Mouse (Mus musculus) thymus, postnatal 25 days (tissue): Measurements from ENCODE around the gene Gatb.
"Not testable (repeated sequence)": the region's sequence is repeated elsewhere in the genome, so short reads cannot be mapped to it uniquely, and the experiment has no call there.

Experiments
- DNase-seq: peaks from one replicate; pipeline ENCODE4 v3.0.0; 2022

Gene Gatb

GRCm38 (mm10) chr3:85573864-85574830 is at the start of gene Gatb:
Gatb (plus strand) TSS chr3:85574119.
- peak; percentile 94 for DNase-seq

- DNase-seq, result no peak
Observed at GRCm38 (mm10) chr3:85530601-85531161, 43.2 kb upstream of the Gatb start.

DNA sequence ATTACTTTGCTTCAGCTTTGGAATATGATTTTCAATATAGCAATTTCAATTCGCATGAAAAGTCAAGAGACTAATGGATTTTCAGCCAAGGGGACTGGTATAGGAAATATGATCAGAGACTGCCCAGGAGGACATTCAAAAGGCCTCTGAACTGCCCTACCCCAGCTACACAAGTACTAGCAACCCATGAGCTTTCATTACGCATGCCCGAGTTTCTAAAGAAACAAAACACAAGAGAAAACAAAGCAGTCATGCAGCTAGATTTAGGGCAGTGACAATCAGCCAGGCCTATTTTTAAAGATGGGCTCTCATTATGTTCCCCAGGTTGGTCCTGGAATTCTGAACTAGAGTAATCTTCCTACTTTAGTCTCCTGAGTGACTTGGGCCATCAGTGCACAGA is 41.5 kb upstream of the Gatb start:
- DNase-seq, result no peak

DNA sequence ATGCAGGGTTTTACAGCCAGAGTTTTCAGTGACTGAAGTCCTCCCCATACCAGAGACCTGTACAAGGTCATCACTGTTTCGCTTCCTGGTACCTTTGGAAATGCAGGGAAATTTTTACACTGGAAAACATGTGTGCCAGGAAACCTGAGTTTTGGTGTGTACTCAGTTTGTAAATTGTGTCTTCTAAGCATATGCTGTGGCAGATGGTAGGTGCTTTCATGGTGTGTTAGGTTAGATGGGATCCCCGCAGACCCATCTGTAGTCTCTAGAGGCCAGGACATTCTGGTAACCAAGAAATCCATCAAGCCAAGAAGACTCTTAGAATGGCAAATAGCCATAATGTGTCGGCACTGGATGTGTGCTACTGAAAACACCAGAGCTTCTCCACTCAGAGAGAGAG is 38.9 kb upstream of the Gatb start:
- no peak for DNase-seq

- DNase-seq, result no peak
Observed at GRCm38 (mm10) chr3:85535621-85536520, 38.0 kb upstream of the Gatb start.

DNA sequence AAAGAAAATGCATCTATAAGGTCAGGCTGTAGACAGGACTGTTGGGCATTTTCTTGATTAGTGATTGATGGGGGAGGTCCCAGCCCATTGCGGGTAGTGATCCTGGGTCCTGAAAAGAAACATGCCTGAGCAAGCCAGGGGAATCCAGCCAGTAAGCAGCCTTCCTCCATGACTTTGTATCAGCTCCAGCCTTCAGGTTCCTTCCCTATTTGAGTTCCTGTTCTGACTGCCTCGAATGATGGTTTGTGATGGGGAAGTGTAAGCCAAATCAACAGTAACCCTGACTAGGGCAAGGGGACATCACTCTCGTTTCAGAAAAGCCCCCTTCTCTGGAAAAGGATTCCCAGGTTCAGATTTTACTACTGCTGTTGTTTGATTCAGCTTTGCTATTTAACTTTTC is 31.2 kb upstream of the Gatb start:
- DNase-seq, result no peak

GRCm38 (mm10) chr3:85543652-85544051 is 30.3 kb upstream of the Gatb start:
- peak; percentile 2 for DNase-seq

DNA sequence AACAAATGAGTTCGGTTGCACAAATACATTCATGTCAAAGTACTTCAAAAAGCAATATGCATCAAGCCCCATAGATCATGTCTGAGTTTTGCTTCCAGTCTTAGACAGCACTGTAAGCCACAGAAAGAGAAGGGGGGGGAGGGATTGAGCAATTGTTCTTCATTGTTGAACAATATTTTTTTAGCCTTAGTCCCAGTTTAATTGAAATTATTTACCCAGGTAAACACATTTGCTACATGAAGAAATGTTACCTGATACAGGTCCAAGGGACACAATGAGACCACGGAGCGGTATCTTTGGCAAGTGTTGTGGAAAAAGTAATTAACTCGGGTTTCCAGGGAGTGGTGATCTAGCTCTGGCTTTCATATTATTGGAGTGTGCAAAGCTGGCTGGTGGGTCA is 23.6 kb upstream of the Gatb start:
- no peak for DNase-seq

DNA sequence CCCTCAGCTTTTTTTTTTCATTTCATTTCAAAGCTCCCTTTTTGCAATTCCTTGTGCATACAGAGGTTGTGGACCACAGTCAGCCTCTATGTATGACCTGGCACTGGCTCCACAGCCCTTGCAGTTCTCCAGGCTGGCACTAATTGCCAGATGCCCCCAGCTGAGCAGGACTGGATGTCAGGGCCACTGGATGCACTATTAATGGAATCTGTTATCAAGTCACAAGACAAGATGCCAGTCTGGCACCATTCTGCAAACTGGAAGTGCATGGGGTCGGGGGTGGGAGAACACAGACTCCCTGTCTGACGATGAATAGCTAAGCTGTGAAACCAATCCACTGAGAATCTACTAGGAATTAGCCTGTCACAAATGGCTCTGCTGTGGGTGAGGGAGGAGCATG is 22.6 kb upstream of the Gatb start:
- DNase-seq, result no peak

DNA sequence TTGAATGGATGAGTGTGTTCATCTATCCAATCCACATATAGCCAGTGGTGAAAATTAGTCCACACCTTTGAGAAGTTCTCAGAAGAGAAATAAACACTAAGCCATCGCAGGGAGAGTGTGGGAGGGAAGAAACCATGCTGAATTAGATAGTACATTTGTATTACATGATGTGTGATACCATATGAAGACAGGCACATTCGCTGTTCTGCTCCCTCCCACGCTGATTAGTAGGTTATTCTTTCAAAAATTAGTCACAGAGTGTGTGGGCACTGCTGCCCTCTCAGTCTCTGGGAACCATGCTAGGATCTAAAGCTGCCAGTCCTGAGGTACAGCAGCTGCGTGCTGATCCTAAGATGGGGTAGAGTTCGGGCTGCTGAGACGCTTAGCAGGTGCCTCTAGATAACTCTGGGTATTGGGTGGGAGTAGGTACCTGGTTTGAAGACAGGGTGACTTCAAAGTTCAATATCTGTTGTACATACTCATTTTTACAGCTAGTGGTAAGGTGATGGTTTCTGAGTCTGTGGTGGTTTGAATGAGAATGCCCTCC is 20.1 kb upstream of the Gatb start:
- DNase-seq, result no peak

GRCm38 (mm10) chr3:85564603-85565002 is 9.3 kb upstream of the Gatb start:
- no peak for DNase-seq

GRCm38 (mm10) chr3:85571276-85571675 is 2.6 kb upstream of the Gatb start:
- DNase-seq, result peak; percentile 12

- DNase-seq, result not testable (repeated sequence)
Observed at GRCm38 (mm10) chr3:85572502-85572901, 1.4 kb upstream of the Gatb start.

DNA sequence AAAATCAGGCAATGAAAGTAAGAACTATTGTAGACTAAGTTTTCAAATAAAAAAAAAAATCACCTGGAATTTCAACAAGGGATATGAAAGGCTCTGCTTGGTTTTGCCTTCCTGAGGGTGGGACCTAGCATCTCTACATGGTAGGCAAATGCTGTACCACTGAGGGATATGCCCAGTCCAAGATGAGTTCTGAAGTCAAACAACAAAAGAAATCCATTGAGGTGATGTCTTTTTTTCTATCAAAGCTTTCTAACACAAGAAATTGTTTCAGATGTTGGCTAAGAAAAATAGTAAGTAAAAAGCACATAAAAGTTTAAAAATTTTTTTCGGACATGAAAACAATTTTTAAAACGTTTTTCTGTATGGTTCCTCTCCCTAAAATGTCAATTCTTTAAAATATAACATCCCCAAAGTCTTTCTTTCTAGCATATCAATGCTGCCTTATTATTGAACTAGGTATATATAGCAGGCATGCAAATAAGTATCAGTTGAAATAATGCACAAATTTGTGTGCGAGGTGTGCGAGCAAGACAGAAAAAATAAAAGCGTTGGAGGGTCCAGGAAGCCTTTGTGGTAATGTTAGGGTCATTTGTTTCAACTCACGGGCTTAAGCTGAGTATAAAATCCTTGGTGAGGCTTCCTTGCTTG is 579 bp upstream of the Gatb start:
- no peak for DNase-seq

DNA sequence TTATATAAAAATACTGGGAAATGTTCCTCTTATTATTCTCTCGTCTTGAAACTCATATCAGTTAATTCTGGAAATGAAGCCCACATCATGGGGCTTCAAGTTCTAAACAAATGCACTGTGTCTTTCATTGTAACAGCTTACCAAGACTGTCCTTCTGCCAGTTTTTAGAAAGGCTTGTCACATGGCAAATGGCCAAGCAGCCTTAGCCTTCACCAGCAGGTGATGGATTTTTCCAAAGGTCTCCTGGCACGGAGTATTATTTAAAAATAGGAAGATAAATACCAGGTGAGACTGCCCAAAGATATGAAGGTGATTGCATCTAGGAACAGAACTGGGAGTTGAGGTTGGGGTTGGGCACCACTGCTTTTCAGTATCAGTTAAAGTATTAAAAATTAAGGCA is 8.8 kb downstream of the Gatb start:
- no peak for DNase-seq

DNA sequence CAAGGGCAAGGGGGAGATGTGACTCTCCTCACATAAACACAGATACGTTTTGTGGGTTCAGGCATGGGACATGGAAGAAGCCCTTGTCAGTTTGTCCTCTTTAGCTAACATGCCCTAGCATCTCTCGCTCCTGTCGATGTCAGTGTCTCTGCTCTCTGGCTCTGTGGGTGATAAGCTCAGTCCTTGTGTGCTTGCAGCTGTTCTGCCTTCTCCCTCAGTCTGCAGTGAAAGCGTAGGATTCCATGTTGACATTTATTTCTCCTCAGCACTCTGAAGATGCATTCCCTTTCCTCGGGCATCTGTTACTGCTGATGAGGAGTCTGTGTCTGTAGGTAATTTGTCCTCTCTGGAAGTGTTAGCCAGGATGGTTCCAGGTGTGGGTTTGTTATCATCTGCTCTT is 9.3 kb downstream of the Gatb start:
- no peak for DNase-seq

DNA sequence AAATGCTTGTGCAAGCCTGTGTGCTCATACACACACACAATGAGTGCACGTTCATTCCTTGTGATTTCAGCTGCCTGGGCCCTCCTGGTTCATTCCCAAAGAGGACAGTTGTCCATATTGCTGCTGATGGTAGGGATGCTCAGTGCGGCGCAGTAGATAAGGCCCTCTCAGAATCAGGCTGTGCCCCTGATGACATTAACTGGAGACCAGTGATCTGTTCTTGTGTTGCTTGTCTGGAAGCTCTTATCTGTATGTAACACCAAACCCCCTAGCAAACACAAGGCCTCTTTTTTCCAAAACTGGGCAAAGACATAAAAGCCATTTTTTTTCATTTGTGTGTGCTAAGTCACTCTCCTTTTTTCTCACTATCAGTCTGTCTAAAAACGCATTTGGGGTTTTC is 11.0 kb downstream of the Gatb start:
- no peak for DNase-seq

- no peak for DNase-seq
Observed at GRCm38 (mm10) chr3:85588701-85589100, 14.8 kb downstream of the Gatb start.

DNA sequence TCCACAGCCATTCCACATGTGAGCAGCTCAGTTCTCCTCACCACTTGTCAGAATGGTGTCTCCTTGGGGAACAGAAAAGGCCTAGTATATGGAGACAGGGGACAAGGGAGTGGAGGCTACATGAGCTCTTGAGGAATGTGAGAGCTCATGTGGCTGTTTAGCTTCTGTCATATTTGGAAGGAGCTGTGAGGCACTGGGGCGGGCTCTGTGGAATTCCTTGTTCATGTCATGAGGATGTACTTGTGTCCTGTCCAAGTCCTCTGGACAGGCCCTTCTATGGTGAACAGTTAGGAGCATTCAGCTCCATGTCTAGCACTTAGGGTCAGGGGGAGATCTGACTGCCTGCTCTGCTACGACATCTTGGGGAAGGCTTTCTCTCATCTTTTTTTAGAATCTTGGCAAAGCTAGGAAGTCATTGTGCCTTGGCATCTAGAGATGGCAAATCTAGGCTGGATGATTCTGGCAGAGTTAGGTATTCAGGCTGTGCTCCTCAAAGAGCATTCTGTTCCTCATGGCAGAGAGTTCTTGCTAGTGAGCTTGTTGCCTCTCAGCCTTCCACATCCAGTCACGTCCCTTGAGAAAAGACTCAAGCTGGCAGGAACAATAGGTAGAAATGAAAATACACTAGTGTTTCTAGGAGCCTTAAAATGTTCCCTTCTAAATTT is 16.3 kb downstream of the Gatb start:
- DNase-seq, result no peak

GRCm38 (mm10) chr3:85592067-85592466 is 18.1 kb downstream of the Gatb start:
- DNase-seq, result no peak

- no peak for DNase-seq
Observed at GRCm38 (mm10) chr3:85592640-85593252, 18.8 kb downstream of the Gatb start.

GRCm38 (mm10) chr3:85594452-85594851 is 20.5 kb downstream of the Gatb start:
- no peak for DNase-seq
